Mouse (Mus musculus): ENCODE data around the gene Cdk5.

Gene Cdk5

DNA sequence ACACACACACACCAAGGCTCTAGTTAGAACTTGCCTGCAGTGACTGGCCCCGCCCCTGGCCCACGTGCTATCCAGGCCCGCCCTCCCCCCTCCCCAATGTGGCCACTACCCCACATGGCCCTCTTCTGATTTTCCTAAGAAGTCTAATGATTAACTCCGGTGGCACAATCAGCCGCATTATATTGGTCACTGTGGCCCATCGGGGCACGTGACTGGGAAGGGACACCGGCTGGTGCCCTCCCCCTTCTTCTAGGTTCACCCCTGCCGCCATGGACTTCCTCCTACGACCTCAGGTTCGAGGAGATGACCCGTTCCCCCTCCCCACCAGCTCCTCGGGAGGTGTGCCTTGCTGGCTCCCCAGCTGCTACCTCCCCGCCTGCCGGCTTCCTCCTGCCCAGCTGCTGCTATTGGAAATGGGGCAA is 4.7 kb upstream of the Cdk5 start:
- WGBS = 31% methylated on average over 15 of the region's 15 CpGs

DNA sequence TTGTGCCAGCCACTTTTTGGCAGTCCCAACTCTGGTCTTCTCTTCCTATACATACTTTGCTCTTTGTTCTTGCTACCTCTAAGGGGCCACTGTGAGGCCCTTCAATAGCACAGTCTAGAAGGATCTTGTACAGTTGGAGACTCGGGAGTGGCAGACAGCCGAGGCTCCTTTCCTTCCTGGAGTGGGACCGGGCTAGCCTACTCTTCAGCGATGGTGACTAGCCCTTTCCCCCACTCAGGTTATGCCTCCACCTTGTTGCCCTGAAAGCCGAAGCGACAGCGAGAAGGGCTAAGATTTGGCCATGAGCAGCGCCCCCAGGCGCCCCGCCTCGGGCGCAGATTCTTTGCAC is 3.9 kb upstream of the Cdk5 start:
- 58% methylated on average over 12 of the region's 12 CpGs for WGBS

DNA sequence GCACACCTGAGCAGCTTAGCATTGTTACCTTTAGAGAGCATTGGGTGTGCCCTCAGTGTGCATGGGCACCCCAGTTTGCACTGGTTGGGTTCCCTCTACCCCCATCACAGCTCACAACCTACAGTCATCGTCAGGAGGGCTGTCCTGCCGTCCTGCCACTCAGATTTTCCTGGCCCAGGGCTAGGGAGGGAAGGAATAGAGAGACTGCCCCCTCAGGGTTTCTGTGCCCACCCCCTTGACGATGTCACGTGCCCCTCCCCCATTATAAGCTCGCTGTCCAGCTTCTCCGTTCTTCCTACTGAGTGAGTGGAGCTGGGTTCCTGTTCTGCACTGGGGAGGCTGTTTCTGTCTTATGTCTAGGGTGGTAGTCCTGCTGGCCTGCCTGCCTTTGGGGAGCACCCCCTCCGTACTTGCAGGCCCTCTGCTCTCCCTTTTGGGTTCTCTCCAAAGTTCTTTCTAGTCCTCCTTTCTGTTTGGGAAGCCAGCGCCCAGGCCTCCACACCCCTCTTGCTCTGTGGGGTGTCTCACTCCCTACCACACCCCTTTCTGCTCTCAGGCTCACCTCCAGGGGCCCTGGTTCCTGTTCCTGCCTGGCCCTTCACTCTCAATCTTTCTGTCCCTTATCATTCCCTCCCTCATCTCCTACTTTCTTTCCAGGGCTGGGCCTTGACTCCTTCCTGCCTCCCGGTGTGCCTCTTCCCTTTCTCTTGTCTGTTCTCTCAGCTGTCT is 3.4 kb upstream of the Cdk5 start:
- 36% methylated on average over 9 of the region's 9 CpGs for WGBS

DNA sequence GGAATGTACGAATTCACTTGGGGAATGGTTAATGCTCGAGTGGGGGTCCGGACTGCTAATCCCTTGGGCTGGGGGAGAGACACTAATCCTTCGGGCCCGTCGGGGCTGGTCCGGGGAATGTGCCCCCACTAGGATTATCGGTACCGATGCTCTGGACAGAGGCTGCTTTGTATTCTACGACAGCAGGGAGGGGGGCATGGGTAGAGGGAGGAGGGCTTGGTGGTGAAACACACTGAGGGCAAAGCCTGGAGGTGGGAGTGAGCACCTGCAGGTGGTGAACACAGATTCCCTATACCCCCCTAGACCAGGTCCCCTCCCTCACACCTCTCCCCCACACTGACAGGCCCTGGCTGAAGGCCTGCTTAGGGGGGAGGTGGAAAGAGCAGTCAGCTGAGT is 2.7 kb upstream of the Cdk5 start:
- 9% methylated on average over 10 of the region's 10 CpGs for WGBS

DNA sequence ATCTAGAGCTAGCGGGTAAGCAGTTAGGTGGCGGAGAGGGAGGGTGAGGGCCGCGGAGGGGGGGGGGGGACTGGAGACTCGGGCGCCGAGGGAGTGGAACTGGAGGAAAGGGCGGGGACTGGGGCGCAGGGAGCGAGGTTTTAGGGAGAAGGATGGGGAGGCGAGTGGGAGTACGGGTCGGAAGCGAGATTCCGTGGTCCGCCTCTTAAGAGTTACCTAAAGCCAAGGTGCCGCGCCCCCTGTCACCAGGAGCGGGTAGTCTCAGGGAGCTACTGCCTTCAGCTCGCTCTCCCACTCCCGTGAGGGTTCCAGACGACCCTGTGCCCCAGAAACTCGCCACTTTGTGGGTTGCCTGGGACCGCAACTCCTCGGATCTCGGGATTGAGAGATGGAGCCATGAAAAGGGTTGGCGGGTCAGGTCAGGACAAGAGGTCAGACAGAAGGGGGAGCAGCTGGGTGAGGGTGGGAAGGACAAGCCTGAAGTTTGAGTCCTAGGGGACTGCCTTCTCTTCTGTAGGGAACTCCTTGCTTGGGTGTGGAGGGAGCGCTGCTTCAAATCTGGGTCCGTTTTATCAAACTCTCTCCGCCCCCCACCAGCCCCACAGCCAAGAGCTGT is 2.2 kb upstream of the Cdk5 start:
- WGBS = 2% methylated on average over 30 of the region's 30 CpGs

DNA sequence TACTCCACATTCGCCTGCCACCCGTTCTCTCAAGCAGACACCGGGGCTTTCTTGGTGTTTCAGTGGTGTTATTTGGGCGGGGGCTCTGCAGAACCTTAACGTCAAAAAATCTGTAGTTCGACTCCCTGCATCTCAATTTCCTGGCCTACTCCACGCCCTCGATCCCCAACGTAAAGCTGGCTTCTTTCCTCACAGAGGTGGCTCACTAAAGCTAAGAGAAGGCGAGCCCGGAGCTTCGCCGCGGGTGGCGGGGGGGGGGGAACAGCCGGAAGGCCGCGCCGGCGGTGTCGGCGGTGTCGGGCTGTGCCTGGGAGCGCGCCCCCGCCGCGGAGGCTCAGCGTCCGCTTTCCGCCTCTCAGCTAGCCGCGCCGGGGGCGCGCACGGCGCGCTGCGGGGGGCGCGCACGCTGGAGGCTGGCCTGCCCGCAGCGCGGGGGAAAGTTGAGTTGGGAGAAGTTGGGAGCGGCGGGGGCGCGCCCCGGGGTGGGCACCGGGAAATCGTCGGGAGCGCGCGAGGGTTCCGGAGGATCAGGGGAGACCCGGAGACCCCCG is 1.6 kb upstream of the Cdk5 start:
- 2% methylated on average over 57 of the region's 60 CpGs for WGBS

DNA sequence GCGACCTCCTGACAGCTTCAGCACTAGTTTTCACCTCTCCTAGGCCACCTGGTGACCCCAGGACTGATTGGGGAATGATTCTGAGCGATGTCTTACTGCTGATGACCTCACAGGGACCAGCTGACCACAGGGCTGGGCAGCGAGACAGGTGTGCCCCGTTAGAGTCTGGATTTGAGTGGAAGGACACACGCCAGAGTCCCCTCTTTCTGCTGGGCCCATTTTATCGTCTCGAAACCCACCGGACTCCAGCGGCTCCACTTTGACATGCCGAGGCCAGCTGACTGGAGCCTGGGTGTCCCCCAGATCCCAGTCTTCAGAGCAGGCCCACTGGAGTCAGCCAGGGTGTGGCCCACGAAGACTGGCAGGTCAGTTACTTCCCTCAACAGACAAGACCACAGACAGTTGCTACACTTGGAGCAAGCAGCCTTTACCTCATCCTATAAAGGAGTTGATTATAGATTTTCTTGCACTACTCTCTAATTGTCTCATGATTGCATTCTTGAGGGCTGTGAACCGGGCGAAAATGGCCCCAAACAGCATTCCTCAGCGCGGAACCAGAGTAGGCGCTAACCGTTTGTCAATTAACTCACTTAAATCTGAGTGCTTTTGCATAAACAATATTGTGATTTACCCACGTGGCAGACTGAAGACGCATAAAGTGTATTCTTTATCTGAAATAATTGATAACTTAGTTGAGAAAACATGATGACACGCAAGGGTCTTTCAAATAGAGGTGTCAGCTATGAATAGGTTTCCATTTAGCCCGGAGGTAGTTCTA is 863 bp upstream of the Cdk5 start:
- WGBS = 5% methylated on average over 21 of the region's 21 CpGs

DNA sequence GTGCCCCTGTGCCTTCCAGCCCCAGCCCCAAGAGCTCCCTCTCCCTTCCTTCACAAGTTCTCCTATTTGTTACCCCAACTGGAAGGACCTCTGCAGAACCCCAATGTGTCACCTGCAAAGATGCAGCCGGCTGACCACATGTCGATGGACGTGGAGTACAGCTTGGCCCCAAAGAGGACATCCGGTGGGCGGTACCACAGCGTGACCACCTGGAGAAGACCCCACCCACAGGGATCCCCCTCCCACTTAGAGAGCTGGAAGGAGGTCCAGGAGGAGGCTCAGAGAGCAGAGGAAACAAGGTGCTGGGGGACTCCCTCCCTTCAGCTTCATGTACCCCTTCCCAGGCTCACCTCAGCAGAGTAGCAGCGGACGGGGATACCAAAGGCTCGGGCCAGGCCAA is 2.9 kb downstream of the Cdk5 start:
- WGBS = 88% methylated on average over 9 of the region's 9 CpGs

DNA sequence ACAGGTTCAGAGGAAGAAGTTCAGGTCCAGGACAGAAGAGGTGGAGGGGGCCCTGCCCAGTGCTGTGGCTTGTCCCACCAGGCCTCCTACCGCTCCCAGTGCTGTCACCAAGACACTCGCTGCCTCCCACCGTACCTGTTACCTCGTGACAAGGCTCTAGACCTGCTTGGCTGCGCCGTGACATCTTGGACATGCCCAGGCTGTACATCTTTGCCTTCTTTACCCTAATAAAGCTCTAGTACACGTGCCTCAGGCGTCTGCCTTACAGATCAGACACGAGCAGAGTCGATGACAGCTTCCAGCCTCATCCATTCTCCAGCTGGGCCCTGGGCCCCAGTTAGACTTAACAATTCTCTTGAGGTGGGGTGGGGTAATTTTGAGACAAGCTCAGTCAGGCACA is 5.7 kb downstream of the Cdk5 start:
- WGBS = 91% methylated on average over 10 of the region's 10 CpGs

DNA sequence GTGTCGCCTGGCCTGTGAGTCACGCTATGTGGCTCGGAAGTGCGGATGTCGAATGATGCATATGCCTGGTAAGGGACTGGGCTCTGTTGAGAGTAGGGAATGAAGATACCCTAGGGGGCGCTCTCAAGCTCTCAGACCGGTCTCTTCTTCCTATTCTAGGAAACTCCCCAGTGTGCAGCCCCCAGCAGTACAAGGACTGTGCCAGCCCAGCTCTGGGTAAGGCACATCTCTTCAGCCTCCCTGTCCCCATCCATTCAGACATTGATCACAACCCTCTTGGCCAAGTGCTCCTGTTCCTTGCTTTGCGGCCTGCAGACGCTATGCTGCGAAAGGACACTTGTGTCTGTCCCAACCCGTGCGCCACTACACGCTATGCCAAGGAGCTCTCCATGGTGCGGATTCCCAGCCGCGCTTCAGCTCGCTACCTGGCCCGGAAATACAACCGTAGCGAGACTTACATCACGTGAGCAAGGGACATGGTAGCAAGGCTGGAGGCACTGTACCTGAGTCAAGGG is 7.1 kb downstream of the Cdk5 start:
- 2% methylated on average over 21 of the region's 21 CpGs for WGBS

DNA sequence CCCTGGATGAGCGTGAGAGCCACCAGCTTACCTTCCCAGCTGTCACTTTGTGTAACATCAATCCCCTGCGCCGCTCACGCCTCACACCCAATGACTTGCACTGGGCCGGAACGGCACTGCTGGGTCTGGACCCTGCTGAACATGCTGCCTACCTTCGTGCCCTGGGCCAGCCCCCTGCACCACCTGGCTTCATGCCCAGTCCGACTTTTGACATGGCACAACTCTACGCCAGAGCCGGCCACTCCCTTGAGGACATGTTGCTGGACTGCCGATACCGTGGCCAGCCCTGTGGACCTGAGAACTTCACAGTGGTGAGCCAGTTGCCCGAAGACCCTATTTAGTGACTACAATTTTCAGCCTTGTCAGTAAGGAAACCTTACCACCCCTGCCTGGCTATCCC is 9.4 kb downstream of the Cdk5 start:
- 85% methylated on average over 13 of the region's 13 CpGs for whole genome bisulfite sequencing

DNA sequence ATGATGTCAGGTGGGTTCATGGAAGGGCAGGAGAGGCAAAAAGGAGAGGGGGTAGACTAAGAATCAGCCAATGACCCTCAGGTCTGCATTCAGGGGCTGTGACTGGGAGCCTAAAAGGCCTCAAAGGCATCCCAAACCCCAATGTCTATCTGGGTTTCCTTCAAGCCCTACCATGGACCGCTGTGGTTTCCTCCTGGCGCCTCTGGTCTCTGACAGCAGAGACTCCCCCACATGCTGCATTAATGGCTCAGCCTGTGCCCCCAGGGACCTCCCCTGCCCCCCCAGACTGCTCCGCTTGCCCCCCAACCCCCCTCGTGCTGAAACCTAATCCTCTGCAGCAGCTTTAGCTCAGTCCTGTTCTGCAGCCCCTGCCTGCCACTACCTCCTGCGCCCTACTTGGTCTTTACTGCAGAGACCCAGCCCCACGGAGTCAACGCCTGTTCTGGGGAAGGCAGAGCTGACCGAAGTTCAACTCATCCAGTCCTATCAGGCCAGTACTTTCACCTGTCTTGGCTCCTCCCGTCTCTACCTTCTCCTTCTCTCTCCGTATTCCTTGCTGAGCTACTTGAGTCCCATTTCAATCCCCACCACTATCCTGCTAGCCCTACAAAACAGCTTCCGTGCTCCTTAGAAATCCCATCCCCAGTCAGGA is 10.2 kb downstream of the Cdk5 start, which contains the start of gene Asic3:
Asic3 (plus strand) TSS at position 351 of the 652 bp plus-strand sequence.
- 58% methylated on average over 11 of the region's 11 CpGs for WGBS

DNA sequence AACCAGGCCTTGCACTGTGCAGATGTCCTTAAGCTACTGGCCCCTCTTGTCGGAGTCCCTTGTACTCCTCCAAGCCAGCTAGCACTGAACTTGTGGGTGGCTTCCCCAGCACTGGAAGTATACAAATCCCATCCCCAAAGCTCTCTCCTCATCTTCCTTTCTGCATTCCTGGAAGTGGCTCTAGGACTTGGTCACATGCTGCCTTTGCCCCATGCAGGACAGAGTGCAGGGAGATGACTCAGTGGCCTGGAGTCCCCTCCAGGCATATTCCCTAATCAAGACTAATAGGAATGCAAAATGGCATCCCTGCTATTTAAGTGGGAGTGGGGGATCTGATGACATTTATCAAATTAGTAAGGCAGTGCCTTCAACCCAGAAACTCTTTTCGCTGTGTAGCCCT is 11.3 kb downstream of the Cdk5 start:
- 91% methylated on average over 2 of the region's 2 CpGs for WGBS

DNA sequence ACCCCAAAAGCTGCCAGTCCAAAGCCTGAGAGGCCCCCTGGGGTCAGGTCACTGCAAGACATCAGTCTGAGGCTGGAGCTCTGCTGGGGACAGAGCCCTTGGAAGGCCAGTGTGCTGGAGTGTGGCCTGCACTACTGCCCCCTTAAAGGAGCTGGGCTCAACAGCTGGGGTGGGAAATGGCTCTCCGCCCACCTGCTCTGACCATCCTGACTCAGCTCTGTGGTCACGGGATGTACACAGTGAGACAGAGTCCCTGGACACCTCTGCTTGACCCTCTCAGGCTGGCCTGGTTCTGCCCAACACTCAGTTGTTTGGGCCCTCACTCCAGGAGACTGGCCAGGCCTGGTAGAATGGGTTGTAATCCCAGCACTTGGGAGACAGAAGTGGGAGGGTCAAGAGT is 13.9 kb downstream of the Cdk5 start:
- 89% methylated on average over 2 of the region's 2 CpGs for WGBS

DNA sequence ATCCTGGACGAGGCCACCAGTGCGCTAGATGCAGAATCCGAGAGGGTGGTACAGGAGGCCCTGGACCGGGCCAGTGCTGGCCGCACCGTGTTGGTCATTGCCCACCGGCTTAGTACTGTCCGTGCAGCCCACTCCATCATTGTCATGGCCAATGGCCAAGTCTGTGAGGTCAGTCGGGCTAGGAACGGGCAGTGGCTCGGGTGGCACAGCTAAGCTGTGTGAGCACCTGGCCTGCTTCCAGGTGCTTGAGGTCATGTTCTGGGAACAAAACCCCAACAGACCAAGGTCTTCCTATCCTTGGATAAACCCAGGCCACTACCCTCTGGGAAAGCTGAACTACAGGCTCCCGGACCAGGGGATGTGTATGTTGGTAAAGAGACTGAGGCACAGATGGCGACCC is 14.7 kb downstream of the Cdk5 start:
- WGBS = 79% methylated on average over 13 of the region's 13 CpGs

DNA sequence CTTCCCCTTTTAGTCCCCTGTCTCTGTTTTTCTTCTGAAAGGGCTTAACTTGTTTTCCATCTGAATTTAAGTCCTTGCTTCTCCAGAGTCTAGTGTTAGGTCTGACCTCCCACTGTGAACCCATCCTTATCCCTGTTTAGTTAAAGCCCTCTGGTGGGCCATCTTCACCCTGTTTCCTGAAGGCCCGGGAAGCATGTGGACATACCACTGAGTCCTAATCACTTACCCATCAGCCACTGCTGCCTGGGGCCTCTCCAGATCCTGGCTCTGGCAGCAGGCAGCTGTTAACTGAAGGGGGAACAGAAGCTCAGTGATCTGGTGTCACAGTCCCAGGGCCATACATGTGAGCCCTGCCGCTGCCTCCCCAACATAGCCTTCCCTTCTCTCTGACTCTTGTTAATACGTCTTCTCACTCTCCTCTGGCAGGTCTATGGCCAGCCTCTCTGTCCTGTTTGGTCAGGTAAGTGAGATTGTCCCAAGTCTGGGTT is 17.9 kb downstream of the Cdk5 start:
- 75% methylated on average over 3 of the region's 3 CpGs for WGBS

DNA sequence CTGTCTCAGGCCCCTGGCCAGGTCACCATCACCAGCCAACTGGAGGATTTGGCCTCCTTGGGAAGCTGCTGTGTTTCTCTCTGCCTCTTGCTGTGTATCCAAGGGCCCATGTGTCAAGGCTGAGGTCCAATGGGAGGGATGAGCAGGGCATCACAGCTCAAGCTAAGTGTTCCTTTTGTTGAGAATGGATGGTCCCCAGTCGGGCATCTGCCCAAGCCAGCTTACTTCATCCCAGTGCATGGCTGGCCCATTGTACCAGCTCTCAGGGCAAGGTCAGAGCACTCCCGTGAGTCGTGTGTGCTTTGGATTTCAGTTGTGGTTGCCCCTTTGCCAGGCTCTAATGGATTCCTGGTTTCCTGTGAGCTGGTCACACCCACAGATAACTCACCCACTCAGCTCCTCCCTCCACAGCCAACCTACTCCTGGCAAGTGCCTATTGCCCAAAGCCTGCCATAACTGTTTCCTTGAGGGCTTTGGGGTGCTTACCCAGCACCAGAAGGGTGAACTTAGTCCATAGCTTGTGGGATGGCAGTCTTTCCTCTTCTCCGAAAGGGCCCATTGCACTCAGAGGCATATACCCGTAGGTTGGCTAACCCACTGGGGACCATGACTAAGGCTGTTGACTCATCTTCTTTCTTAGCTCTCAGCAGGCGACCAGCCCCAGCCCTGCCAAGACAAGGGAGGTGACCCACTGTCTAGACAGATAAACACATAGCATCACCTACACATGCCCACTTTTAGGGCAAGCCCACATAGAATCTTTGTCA is 18.6 kb downstream of the Cdk5 start:
- 53% methylated on average over 6 of the region's 6 CpGs for WGBS

DNA sequence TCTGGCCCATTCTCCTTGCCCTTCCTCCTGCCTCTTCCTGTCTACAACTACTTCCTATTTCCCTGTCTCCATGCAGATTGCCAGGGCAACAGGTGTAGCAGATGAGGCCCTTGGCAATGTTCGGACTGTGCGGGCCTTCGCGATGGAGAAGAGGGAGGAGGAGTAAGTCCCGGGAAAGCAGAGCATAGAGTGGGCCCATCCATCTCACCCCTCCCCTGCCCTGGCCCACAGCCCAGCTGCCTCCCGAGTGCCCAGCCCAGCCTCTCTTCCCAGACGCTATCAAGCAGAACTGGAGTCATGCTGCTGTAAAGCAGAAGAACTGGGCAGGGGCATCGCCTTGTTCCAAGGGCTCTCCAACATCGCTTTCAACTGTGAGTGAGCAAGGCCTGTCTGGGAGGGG is 21.4 kb downstream of the Cdk5 start:
- WGBS = 41% methylated on average over 9 of the region's 9 CpGs

DNA sequence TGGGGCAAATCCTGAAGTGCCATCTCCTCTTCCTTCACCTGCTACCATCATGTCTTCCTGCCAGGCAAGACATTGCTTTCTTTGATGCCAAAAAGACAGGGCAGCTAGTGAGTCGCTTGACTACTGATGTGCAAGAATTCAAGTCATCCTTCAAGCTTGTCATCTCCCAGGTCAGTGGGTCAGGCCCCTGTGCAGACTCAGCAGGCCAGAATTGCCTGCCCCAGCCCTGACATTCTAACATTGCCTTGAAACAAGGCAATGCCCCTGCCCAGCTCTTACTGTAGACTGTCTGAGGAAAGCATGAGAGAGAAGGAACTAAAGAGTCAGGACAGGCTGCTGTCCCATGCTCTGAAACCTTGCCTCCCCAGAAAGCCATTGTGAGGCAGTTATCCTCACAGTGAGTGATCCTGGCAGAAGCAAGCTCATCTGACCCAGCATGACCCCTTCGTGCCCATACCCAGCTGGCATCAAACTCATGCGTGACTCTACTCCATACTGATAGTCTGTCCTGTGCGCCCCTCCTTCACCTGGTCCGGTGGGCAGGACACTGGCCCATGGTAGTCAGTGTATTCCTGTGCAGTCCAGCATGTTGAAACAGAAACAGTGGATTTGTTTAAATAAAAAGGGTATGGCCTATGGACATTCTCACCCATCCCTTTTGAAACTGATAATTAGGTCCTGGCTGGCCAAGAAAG is 22.3 kb downstream of the Cdk5 start:
- WGBS = 93% methylated on average over 5 of the region's 5 CpGs

DNA sequence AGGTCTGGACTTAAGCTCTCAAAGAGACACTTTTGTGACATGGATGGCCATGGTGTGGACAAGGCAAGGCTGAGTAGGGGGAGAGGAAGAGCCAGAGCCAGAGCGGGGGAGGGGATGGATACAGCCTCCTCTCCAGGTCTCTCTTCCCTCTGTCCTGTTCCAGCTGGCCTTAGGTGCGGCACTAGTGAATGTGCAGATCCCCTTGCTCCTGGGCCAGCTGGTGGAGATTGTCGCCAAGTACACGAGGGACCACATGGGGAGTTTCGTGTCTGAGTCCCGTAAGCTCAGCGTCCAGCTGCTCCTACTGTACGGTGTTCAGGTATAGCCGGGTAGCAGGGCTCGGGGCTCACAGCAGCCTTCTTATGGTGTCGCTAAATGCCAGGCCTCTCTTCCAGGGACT is 23.0 kb downstream of the Cdk5 start:
- 90% methylated on average over 11 of the region's 11 CpGs for WGBS
